Mouse (Mus musculus) CH12.LX (cell line): ENCODE results near the gene Slc2a3. TPM values are rescaled to one million over a fixed set of nuclear protein-coding genes. Genes with fewer than 3 reads are reported as not detected.
A peak's percentile ranks its signal among the peaks of the same experiment; 100 is the strongest.

Experiments
- DNase-seq: peaks from one replicate; pipeline ENCODE4 v3.0.0-alpha.2; 2013; ENCODE audit errors: extremely low read depth
- H3K27ac ChIP-seq: 2 replicates; pipeline ENCODE4 v1.5.1; 2012; ENCODE audit warnings: low read depth, mild to moderate bottlenecking, control low read depth, moderate library complexity; ENCODE audit not compliant: insufficient read depth
- H3K27me3 ChIP-seq: replicated peaks from 2 replicates; pipeline ENCODE3; 2012; ENCODE audit warnings: inconsistent platforms
- H3K36me3 ChIP-seq, 2 experiments: replicated peaks in 1 of 2; 2 replicates each; pipeline versions ENCODE3 to v1.6.1; 2012; ENCODE audit warnings: inconsistent platforms in 1 of 2, low read length in 1 of 2, mild to moderate bottlenecking in 1 of 2, mixed read lengths in 1 of 2, moderate library complexity in 1 of 2; ENCODE audit not compliant: control insufficient read depth in 1 of 2, insufficient read depth in 1 of 2
- H3K4me1 ChIP-seq, 2 experiments: 2 replicates each; pipeline ENCODE4 v1.6.1; 2012; ENCODE audit warnings: inconsistent platforms in 1 of 2, moderate library complexity in 1 of 2; ENCODE audit not compliant: insufficient read depth in 2 of 2, control insufficient read depth in 1 of 2
- H3K4me2 ChIP-seq: 2 replicates; pipeline ENCODE4 v1.6.1; 2012; ENCODE audit warnings: low read depth, mild to moderate bottlenecking, control low read depth; ENCODE audit not compliant: poor library complexity, insufficient read depth, severe bottlenecking
- H3K4me3 ChIP-seq, 3 experiments: fragments of 150-350 bp in 1 of 3; sonication (generic) in 1 of 3; replicated peaks in 1 of 3; 2 replicates each; pipeline versions ENCODE3 to v1.5.1; 2011 to 2012; ENCODE audit warnings: low read depth in 2 of 3, low read length in 2 of 3, mild to moderate bottlenecking in 2 of 3, moderate library complexity in 2 of 3, control low read depth in 1 of 3, improper control_type of control experiment in 1 of 3, inconsistent platforms in 1 of 3, mixed read lengths in 1 of 3; ENCODE audit not compliant: poor library complexity in 1 of 3
- H3K79me2 ChIP-seq: replicated peaks from 2 replicates; pipeline ENCODE4 v1.6.1; 2012; ENCODE audit warnings: mild to moderate bottlenecking, moderate library complexity; ENCODE audit not compliant: control insufficient read depth, poor library complexity, insufficient read depth, severe bottlenecking; ENCODE audit errors: extremely low read depth
- H3K9ac ChIP-seq: 2 replicates; pipeline ENCODE4 v1.6.1; 2012; ENCODE audit warnings: low read depth, mild to moderate bottlenecking, control low read depth, moderate library complexity; ENCODE audit not compliant: insufficient read depth
- H3K9me3 ChIP-seq: replicated peaks from 2 replicates; pipeline ENCODE3; 2012; ENCODE audit warnings: low read length, inconsistent platforms, mixed read lengths
- BHLHE40 ChIP-seq: IDR thresholded peaks from 2 replicates; pipeline ENCODE4 v1.6.1; 2011; ENCODE audit warnings: mild to moderate bottlenecking, low read depth, low read length, improper control_type of control experiment
- CHD1 ChIP-seq: IDR thresholded peaks from 2 replicates; pipeline ENCODE4 v1.6.1; 2012; ENCODE audit warnings: low read depth, low read length, improper control_type of control experiment, inconsistent platforms
- CTCF ChIP-seq, 2 experiments: IDR thresholded peaks in 1 of 2; conservative IDR thresholded peaks in 1 of 2; 2 replicates each; pipeline ENCODE4 v1.5.1; 2011 to 2012; ENCODE audit warnings: low read depth in 2 of 2, low read length in 2 of 2, improper control_type of control experiment in 1 of 2, inconsistent platforms in 1 of 2, mild to moderate bottlenecking in 1 of 2, moderate library complexity in 1 of 2
- E2F4 ChIP-seq: IDR thresholded peaks from 2 replicates; pipeline ENCODE4 v1.6.1; 2011; ENCODE audit warnings: low read depth, low read length, improper control_type of control experiment; ENCODE audit not compliant: insufficient replicate concordance
- EP300 ChIP-seq: IDR thresholded peaks from 2 replicates; pipeline ENCODE4 v1.6.1; 2011; ENCODE audit warnings: low read length, improper control_type of control experiment
- ETS1 ChIP-seq: conservative IDR thresholded peaks from 2 replicates; pipeline ENCODE4 v1.6.1; 2012; ENCODE audit warnings: low read depth, mild to moderate bottlenecking, inconsistent platforms, low read length, improper control_type of control experiment, moderate library complexity
- IRF4 ChIP-seq: IDR thresholded peaks from 2 replicates; pipeline ENCODE4 v1.6.1; 2014; ENCODE audit warnings: low read depth, mild to moderate bottlenecking, inconsistent platforms, low read length, improper control_type of control experiment
- JUN ChIP-seq: IDR thresholded peaks from 2 replicates; pipeline ENCODE4 v1.6.1; 2011; ENCODE audit warnings: low read depth, mild to moderate bottlenecking, low read length, improper control_type of control experiment, moderate library complexity; ENCODE audit not compliant: insufficient read depth
- JUND ChIP-seq: conservative IDR thresholded peaks from 2 replicates; pipeline ENCODE4 v1.6.1; 2011; ENCODE audit warnings: low read depth, low read length, improper control_type of control experiment
- MAFK ChIP-seq: IDR thresholded peaks from 2 replicates; pipeline ENCODE4 v1.6.1; 2011; ENCODE audit warnings: low read length, improper control_type of control experiment; ENCODE audit not compliant: insufficient replicate concordance
- MAX ChIP-seq: IDR thresholded peaks from 2 replicates; pipeline ENCODE4 v1.6.1; 2011; ENCODE audit warnings: low read length, improper control_type of control experiment
- MEF2A ChIP-seq: IDR thresholded peaks from 2 replicates; pipeline ENCODE4 v1.6.1; 2014; ENCODE audit warnings: low read depth, mild to moderate bottlenecking, inconsistent platforms, low read length, improper control_type of control experiment, borderline replicate concordance
- MXI1 ChIP-seq: IDR thresholded peaks from 2 replicates; pipeline ENCODE4 v1.6.1; 2011; ENCODE audit warnings: mild to moderate bottlenecking, low read depth, low read length, improper control_type of control experiment
- MYC ChIP-seq: IDR thresholded peaks from 2 replicates; pipeline ENCODE4 v1.6.1; 2011; ENCODE audit warnings: low read depth, mild to moderate bottlenecking, improper control_type of control experiment, low read length
- NELFE ChIP-seq: IDR thresholded peaks from 2 replicates; pipeline ENCODE4 v1.6.1; 2011; ENCODE audit warnings: low read depth, low read length, improper control_type of control experiment
- PAX5 ChIP-seq: IDR thresholded peaks from 2 replicates; pipeline ENCODE4 v1.6.1; 2012; ENCODE audit warnings: low read length, inconsistent platforms, mixed read lengths
- POLR2A ChIP-seq: IDR thresholded peaks from 2 replicates; pipeline ENCODE4 v1.6.1; 2011; ENCODE audit warnings: low read depth, mild to moderate bottlenecking, improper control_type of control experiment, low read length
- POLR2AphosphoS2 ChIP-seq: IDR thresholded peaks from 2 replicates; pipeline ENCODE4 v1.6.1; 2011; ENCODE audit warnings: low read depth, low read length, improper control_type of control experiment
- RAD21 ChIP-seq: IDR thresholded peaks from 2 replicates; pipeline ENCODE4 v1.6.1; 2011; ENCODE audit warnings: low read depth, mild to moderate bottlenecking, low read length, improper control_type of control experiment, moderate library complexity
- SMC3 ChIP-seq: IDR thresholded peaks from 2 replicates; pipeline ENCODE4 v1.6.1; 2011; ENCODE audit warnings: low read depth, low read length, improper control_type of control experiment
- TCF12 ChIP-seq: IDR thresholded peaks from 2 replicates; pipeline ENCODE4 v1.6.1; 2014; ENCODE audit warnings: low read depth, mild to moderate bottlenecking, inconsistent platforms, low read length, improper control_type of control experiment
- UBTF ChIP-seq: IDR thresholded peaks from 2 replicates; pipeline ENCODE4 v1.6.1; 2012; ENCODE audit warnings: low read depth, mild to moderate bottlenecking, inconsistent platforms, low read length, improper control_type of control experiment, moderate library complexity
- USF1 ChIP-seq: IDR thresholded peaks from 2 replicates; pipeline ENCODE4 v1.6.1; 2014; ENCODE audit warnings: low read depth, mild to moderate bottlenecking, inconsistent platforms, low read length, improper control_type of control experiment
- USF2 ChIP-seq: conservative IDR thresholded peaks from 2 replicates; pipeline ENCODE4 v1.6.1; 2011; ENCODE audit warnings: low read depth, low read length, improper control_type of control experiment
- ZKSCAN1 ChIP-seq: IDR thresholded peaks from 2 replicates; pipeline ENCODE4 v1.6.1; 2012; ENCODE audit warnings: low read depth, inconsistent platforms, low read length, improper control_type of control experiment, borderline replicate concordance
- ZNF384 ChIP-seq: IDR thresholded peaks from 2 replicates; pipeline ENCODE4 v1.6.1; 2012; ENCODE audit warnings: low read depth, low read length, improper control_type of control experiment, inconsistent platforms
- dilution Hi-C: fragments of 300-500 bp; cut with MboI; formaldehyde crosslinking; loops from 2 replicates; pipeline ENCODE4 v1.14.3; 2020; ENCODE audit warnings: low sequenced_read_pairs; ENCODE audit not compliant: extremely low pct_unique_long_range_greater_than_20kb, extremely low pct_ligation_motif_present
- in situ Hi-C: fragments of 300-500 bp; cut with MboI; formaldehyde crosslinking; loops from 3 replicates; pipeline ENCODE4 v1.14.3; 2019; ENCODE audit warnings: low sequenced_read_pairs, low pct_ligation_motif_present, low pct_unique_long_range_greater_than_20kb, mixed read lengths
- polyA plus RNA-seq: library from polyadenylated mRNA; unstranded; fragments of >175 nt; gene quantifications from 2 replicates; pipeline ENCODE4 v1.2.1, GENCODE M21; 2012; ENCODE audit warnings: low read depth; ENCODE audit not compliant: insufficient read length
- total RNA-seq, 2 experiments: library from RNA; depleted of rRNA; stranded (reverse); fragments of 300-350 nt in 1 of 2; fragments of >200 nt in 1 of 2; gene quantifications; 2 replicates each; pipeline ENCODE4 v1.2.3; 2012 to 2014

Gene Slc2a3
- total and polyA plus RNA-seq, 3 experiments, result 28.8 to 38.3 (median 29.7) TPM

- Histone ChIP-seq H3K4me3 (peak overlapping the region; percentile 60 to 73 (median 72)), H3K9ac (peak overlapping the region; percentile 47), H3K4me1 (peaks cover 6 to 34% of the 10 kb centered on the region in 2 experiments), H3K27me3 (no peaks in the 10 kb centered on the region), H3K36me3 (peaks cover 2 to 30% of the 10 kb centered on the region in 2 experiments), H3K27ac (no peak overlapping the region), H3K4me2 (peak overlapping the region; percentile 89), H3K79me2 (peaks cover 6% of the 10 kb centered on the region; the same call in 1 of the 2 replicates), H3K9me3 (no peaks in the 10 kb centered on the region)
- in situ Hi-C loops (loop anchor here (5.0 kb wide), 1 partner anchor 46 kb away; no protein-coding TSS in a partner anchor), dilution Hi-C loops (no loop called here)
- TF ChIP-seq MEF2A, result 0 out of 2 replicates have a peak, but pooled peaks have one; percentile 25
- no peak for TF ChIP-seq E2F4
- TF ChIP-seq BHLHE40, result peak; percentile 30; the same call in 1 of the 2 replicates
- TF ChIP-seq PAX5, result no peak
- DNase-seq, result no peak
Measured at GRCm38 (mm10) chr6:122741460-122742227, 59.8 kb downstream of the Slc2a3 start.

GRCm38 (mm10) chr6:122739952-122740351, 61.5 kb downstream of the Slc2a3 start:
- 0 out of 2 replicates have a peak overlapping the region, but pooled peaks have one; percentile 47 for H3K9ac ChIP-seq
- H3K4me3 ChIP-seq, result peak overlapping the region in 1 of 3 experiments; percentile 21
- DNase-seq, result peak; percentile 60
- no peaks in the 10 kb centered on the region for H3K27me3 ChIP-seq
- no peaks in the 10 kb centered on the region for H3K9me3 ChIP-seq
- TF ChIP-seq MAX, result peak; percentile 96
- TF ChIP-seq BHLHE40, result peak; percentile 99
- peak; percentile 68 for TF ChIP-seq MXI1
- TF ChIP-seq ETS1, result no peak
- peak; percentile 78 to 90 for TF ChIP-seq CTCF (conservative IDR thresholded peaks at IDR 0.05 in 1 of 2, IDR thresholded peaks at IDR 0.05 in 1 of 2; ENCODE audit: low read depth in 2 of 2, low read length in 2 of 2)
- no peak for TF ChIP-seq JUN
- TF ChIP-seq MAFK, result no peak
- no peak for TF ChIP-seq EP300
- no peak for TF ChIP-seq CHD1
- peak; percentile 17; the same call in 1 of the 2 replicates for TF ChIP-seq IRF4
- no peak for TF ChIP-seq MEF2A
- TF ChIP-seq ZNF384, result no peak
- TF ChIP-seq UBTF, result no peak
- no peak for TF ChIP-seq POLR2AphosphoS2
- 0 out of 2 replicates have a peak, but pooled peaks have one; percentile 21 for TF ChIP-seq POLR2A
- TF ChIP-seq TCF12, result 0 out of 2 replicates have a peak, but pooled peaks have one; percentile 26
- TF ChIP-seq MYC, result peak; percentile 99
- peak; percentile 56 for TF ChIP-seq SMC3
- no peak for TF ChIP-seq JUND
- no peak for TF ChIP-seq ZKSCAN1
- peak; percentile 27; the same call in 1 of the 2 replicates for TF ChIP-seq NELFE
- no peak for TF ChIP-seq USF2
- TF ChIP-seq USF1, result no peak
- TF ChIP-seq RAD21, result peak; percentile 64
- in situ Hi-C loops (loop anchor here (5.0 kb wide), 1 partner anchor 47 kb away; no protein-coding TSS in a partner anchor), dilution Hi-C loops (no loop called here)
- H3K4me2 ChIP-seq, result peak overlapping the region; percentile 89
- H3K27ac ChIP-seq, result no peak overlapping the region
- H3K79me2 ChIP-seq, result peaks cover 6% of the 10 kb centered on the region; the same call in 1 of the 2 replicates
- H3K4me1 ChIP-seq, result peaks cover 6 to 34% of the 10 kb centered on the region in 2 experiments
- H3K36me3 ChIP-seq, result peaks cover 15 to 43% of the 10 kb centered on the region in 2 experiments
